Mouse (Mus musculus) layer of hippocampus, postnatal 10 days (tissue): Measurements from ENCODE around the gene Inpp4a. TPM values are rescaled to one million over a fixed set of nuclear protein-coding genes. Genes with fewer than 3 reads are reported as not detected.

Experiments used
- DNase-seq, 2 experiments: peaks; one replicate each; pipeline ENCODE4 v3.0.0; 2021; ENCODE audit warnings: low spot score in 2 of 2
- total RNA-seq, 2 experiments: library from RNA; stranded (reverse); gene quantifications; 2 replicates each; pipeline ENCODE4 v1.2.3; 2021

The Inpp4a gene
- total RNA-seq, 2 experiments from 2014 or later = 114 to 119 TPM

DNA sequence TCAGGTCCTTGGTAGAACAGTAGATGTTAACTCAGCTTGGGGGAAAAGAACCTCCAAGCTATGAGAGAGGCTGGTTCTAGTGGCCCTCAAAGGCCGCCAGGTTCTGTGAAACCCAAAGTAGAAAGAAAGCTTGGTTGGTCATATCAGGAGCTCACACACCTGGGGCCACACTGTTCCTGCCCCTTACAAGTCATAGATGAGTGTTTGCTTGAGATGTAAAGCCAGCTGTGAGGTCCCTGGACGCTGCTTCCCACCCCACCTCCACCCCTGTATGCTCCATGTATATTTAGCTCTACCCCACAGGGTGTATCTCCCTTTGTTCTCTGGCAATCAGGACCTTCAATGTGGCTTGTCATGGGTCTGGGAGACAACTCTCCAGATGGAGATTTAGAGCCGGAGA lies 109.0 kb downstream of the Inpp4a start:
- no peak for DNase-seq

DNA sequence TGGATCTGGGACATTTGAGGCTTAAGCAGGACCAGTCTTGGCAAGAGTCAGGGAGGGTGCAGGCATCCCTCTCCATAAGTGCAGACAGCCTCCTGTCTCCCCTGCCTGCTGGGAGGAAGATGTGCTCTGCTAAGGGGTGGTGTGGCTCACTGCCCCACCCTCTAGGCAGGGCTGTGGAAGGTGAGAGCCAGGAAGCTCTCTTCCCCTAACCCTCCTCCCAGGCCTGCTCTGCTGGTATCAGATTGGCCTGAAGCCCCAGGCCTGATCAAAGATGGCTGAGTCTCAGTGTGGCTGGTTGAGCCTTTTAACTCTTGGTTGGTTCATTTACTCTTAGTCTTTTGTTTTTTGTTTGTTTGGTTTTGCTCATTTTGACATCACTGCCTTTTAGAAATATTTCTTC lies 110.0 kb downstream of the Inpp4a start:
- no peak for DNase-seq

DNA sequence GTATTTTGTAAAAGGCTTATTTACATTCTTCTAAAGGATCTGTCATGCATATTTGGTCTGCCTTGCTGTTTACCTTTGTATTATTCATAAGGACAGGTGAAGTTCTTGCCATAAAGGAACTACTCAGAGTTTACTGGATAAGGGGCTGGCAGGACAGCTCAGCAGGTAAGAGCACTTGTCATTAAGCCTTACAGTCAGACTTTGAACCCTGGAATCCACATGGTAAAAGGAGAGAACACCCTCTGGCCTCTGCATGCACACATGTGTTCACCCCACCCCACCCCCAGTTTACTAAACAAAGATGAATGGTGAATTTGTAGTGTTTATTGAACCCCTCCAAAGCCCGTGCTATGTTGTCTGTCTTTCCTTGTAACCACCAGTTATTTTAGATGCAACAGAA lies 115.7 kb downstream of the Inpp4a start:
- DNase-seq = no peak

DNA sequence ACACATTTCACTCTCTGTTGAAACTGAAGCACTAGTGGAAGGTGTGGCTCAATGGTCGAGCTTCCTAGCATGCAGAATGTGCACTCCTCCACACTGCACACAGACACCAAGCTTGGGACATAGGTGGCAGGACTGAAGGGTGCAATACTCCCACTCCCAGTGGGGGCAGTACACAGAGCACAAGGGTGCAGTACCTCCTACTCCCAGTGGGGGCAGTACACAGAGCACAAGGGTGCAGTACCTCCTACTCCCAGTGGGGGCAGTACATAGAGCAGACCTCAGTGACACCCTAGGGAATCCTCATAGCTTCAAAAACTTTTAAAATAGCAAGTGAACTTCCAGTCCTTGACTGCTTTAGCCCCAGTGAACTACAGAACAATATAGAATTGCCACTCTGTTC lies 119.8 kb downstream of the Inpp4a start:
- peak; percentile 60 to 74 for DNase-seq

DNA sequence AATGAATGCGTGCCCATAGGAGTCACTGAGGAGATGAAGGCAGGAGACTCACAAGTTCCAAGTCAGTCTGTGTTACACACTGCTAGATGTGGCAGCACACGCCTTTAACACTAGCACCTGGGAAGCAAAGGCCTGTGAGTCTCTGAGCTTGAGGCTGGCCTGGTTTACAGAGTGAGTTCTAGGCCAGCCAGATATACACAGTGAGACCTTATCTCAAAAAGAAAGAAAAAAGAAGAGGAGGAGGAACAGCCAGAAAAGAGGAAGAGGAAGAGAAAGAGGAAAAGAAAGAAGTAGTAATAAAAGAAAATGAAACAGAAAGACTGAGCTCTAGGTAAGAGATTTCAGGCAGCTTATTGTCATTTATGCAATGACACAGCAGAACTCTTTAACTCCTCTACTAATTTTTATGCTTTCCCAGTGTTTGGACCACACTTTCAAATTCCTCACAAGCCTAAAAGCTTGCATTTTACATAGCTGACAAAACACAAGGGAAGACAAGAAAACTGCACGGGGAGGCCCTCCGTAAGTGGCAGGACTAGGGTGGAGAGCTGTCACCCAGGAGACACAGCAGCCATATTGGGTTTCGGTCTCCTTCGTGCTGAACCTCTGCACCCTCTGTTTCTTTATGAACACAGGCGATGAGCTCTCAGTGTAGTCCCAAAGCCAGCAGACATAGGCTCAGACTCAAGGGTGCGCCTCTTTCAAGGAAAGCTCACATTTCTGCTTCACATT lies 127.6 kb downstream of the Inpp4a start:
- no peak for DNase-seq

DNA sequence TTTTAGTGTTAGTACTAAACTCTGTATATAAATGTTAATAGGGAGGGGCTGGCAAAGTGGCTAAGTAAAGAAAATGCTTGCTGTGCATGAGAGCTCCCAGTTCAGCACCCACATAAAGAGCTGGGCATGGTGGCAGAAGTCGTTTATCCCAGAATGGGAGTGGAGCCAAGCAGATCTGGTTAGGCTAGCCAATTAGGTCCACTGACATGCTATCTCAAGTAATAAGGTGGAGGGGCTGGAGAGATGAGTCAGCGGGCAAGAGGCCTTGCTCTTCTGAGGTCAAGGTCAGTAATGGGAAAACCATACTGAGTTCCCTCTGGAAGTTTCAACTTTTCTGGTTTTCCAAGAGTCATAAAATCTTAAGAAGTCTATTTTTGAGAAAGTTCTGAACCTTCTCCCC lies 129.2 kb downstream of the Inpp4a start:
- no peak for DNase-seq

DNA sequence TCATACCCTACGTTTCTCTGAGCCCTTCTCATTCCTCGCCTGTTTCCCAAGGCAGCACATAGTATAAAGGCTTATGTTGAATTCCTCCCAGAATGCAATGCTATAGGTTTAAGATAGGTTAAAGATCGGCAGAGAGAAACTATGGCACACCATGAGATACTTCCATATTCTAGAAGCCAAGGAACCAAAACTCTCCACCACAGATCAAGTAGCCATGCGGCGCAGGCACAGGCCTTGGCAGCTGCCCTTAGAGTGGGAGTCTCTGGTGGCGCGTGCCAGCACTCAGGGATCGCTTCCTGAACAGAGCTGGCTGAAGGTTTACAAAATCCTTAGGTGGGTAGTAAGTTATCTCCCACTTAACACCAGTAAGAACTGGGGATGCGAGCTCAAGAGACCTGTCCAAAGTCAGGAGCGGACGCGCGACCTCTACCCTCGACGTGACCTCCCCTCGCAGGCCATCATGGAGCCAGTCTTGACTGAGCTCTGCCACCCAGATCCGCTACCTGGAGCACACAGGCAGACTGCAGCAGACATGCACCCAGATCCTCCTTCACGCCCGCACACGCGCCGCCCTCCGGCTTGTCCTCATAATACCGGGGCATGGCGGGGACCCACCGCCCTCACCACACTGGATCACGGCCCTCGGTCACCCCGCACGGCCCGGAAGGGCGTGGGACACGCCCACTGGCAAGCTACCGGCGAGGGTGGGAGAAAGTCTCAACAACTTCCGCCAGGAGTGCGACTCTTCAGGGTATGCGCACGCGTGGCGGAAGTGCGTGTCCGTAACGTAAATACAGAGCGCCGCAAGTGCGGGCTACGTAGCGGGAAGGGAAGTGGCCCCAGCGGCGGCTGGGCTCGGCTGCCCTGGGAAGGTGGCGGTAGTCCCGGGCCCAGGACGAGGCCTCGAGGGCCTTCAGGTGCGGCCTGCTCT lies 130.0 kb downstream of the Inpp4a start, which contains the start of the genes Coa5 and Unc50:
TSS of gene Coa5 (minus strand) at position 738 of the 931 bp plus-strand sequence.
TSS of gene Unc50 (plus strand) at position 774 of the 931 bp plus-strand sequence.
- DNase-seq = peak; percentile 88 to 94

DNA sequence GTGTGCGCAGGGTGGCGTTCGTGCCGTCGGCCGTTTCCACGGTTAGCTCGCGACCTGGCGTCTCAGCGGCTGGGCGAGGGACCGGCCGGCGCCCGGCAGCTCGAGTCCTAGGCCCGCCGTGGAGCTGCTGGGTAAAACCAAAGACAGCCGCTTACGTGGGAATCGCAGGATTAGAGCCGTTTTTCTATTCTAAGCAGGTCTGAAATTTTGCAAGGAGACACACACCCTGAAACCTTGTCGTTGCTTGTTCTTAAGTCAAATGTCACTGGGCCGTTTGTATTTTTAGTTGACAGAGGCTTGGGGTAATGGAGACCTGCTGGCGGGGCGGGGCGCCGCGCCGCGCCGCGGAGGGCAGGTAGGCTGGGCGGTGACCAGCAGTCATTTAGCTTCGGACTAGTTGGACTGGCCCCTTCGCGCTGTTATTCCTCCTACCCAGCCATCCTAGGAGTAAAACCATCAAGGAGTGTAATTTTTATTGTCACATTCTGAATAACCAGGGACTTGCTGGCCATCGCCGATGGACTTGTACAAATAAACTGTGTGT lies 130.7 kb downstream of the Inpp4a start:
- no peak for DNase-seq

DNA sequence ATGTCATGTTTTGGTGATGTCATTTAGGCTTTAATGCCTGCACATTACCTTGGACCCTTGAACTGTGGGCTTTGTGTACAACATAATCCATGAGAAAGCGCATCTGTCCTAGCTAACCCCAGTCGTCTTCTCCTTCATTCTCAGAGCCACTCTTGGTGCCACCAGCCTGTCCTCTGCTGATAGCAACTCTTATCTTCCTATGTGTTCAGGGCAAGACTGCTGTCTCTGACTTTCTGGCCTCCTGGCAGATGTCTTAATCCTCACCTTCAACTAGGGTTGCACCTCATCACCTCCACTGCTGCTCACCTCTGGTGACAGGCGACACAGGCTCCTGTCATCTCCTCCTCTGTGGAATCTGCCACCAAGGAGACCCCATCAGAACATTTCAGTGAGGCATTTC lies 136.8 kb downstream of the Inpp4a start:
- DNase-seq = no peak

DNA sequence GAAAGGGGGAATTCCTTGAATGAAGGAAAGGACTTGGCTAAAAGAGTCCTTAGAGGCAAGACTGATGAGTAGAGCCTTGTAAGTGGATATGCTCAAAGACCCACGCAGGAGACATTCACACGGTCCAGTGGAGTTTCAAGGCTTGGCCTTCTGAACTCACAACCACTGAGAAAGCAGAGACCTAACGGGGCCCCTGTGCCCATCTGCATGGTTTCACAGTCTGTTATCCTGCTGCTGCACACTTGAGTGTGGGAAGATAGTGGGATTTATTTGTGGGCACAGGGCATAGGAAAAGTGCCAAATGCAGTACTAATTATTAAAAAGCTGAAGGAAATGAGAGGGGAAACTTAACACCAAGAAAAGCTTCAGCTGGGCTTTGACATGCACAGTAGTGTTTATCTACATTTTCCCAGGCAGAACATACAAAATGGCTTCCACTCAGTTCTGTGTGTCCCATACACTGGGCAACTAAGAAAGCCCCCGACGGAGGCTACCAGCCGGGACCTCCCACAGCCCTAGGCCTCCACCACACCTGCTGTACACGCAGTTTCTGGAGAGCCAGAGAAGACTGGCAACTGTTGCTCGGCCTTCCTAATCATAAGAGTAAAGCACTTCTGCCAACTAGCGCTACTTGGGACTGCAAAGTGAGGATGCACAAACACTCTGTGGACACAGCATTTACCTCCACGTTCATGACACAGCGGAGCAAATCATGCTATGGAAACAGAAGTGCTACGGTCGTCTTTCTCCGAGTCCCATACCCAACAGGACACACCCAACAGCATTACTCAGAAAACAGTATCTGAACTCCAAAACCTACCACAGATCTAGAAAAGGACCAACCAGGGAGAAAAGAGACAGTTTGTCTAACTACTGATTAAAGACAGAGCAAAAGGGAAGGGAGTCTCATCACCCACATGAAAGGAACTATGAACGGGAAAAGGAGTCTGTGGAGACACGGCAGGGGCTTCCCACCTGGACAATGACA lies 143.5 kb downstream of the Inpp4a start:
- DNase-seq = no peak

DNA sequence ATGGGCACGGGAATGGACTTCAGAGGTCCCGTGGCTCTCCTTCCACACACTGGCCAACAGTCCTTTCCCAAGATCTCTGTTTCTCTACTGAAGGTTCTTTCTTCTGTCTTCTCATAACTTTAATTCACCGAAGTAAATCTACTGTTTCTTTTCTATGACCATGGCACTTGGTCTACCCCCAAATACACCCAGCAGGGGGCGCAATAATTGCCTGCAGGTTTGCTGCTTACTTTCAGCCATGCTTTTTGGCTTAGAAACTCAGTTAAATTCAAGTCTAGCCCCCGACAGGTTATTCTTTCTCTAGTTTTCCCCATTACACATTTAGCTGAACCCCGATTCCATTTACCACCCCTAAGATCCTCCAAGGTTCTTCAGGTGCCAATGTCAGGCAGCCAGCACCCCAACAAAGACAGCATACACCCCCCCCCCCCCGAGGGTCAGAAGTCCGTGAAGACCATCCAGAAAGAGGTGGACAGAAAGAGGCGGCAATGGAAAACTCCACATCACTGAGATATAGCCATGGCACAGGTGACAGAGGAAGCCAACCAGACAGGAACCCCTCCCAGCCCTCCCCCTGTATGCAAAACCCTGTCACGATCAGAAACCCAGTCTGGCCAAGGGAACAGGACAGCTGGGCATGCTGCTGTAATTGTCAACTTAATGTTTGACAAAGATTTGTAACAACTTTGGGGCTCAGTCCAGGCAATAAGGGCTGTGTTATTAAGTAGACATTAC lies 148.9 kb downstream of the Inpp4a start:
- peak; percentile 51 to 58 for DNase-seq

DNA sequence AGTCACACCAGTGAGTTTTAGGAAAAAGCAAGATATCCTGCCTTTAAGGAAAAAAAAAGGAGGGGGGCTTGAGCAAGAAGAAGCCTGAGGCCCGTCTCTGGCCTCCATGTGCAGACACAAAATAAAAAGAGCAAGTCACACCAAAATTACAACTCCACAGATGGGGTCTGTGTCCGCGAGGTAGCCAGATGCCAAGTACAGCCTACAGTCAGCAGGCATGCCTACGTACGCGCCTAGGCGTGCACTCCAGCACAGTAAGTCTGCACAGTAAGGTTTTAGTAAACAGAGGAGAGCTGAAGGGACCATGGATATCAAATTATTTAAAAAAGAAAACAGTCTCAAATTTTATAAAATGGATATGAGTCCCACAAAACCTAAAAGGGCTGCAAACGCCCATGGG lies 151.6 kb downstream of the Inpp4a start:
- no peak for DNase-seq

DNA sequence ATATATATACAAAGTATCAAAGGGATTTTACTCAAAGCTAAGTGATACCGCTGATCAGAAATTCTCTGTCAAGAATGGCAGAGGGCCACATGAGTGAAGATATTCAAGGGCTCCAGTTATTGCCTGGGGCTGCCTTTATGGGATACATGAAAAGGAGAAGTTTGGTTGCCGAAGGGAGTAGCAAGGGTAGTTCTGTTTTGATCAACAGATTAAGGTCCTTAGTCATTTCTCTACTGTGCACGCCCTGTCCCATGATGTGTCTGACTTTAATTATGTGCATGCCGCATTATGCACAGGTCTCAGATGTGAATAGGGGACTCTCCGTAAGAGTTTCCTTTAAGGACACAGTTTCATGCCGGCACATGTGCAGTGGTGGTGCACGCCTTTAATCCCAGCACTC lies 157.9 kb downstream of the Inpp4a start:
- DNase-seq = no peak

Other genes starting within 250 kb of the Inpp4a start
- gene Cnga3, start 85.4 kb upstream of the Inpp4a start, total RNA-seq = under 1 TPM; 0.56 to 0.89 TPM
- 10 to 100 TPM; 39.2 to 41.8 TPM for gene Coa5, start 130.2 kb downstream of the Inpp4a start, total RNA-seq
- gene Unc50, start 130.3 kb downstream of the Inpp4a start, total RNA-seq = 10 to 100 TPM; 53.1 to 56.7 TPM
- 10 to 100 TPM; 23.9 to 26.6 TPM for gene Mgat4a, start 241.2 kb downstream of the Inpp4a start, total RNA-seq